Mouse (Mus musculus): Measurements from ENCODE around the gene Ash1l.

Gene Ash1l

GRCm38 (mm10) chr3:88950576-88951326, at the start of gene Ash1l, which contains the start of gene Dap3:
Gene Ash1l, plus strand, starts transcription at chr3:88950622.
Gene Dap3, minus strand, starts transcription at chr3:88951181.
- peak; percentile 80 to 89 for DNase-seq

GRCm38 (mm10) chr3:88904803-88905202, 45.6 kb upstream of the Ash1l start:
- DNase-seq, result no peak

- DNase-seq, result no peak
Observed at GRCm38 (mm10) chr3:88905209-88905608, 45.2 kb upstream of the Ash1l start.

- DNase-seq, result no peak
Observed at GRCm38 (mm10) chr3:88905741-88906140, 44.7 kb upstream of the Ash1l start.

- DNase-seq, result no peak
Observed at GRCm38 (mm10) chr3:88906393-88907159, 43.8 kb upstream of the Ash1l start.

- no peak for DNase-seq
Observed at GRCm38 (mm10) chr3:88912585-88912984, 37.8 kb upstream of the Ash1l start.

- DNase-seq, result peak; percentile 93 to 96
Observed at GRCm38 (mm10) chr3:88913511-88914383, 36.7 kb upstream of the Ash1l start, which contains the start of gene Msto1. Gene Msto1, minus strand, starts transcription at chr3:88913999.

- DNase-seq, result no peak
Observed at GRCm38 (mm10) chr3:88914384-88914810, 36.0 kb upstream of the Ash1l start.

- peak; percentile 28 to 46 for DNase-seq
Observed at GRCm38 (mm10) chr3:88918981-88919380, 31.4 kb upstream of the Ash1l start.

GRCm38 (mm10) chr3:88921411-88921810, 29.0 kb upstream of the Ash1l start:
- no peak for DNase-seq

GRCm38 (mm10) chr3:88923989-88924591, 26.3 kb upstream of the Ash1l start:
- no peak for DNase-seq

GRCm38 (mm10) chr3:88925651-88926050, 24.8 kb upstream of the Ash1l start:
- no peak for DNase-seq

- DNase-seq, result no peak
Observed at GRCm38 (mm10) chr3:88929501-88929900, 20.9 kb upstream of the Ash1l start.

GRCm38 (mm10) chr3:88939071-88939470, 11.4 kb upstream of the Ash1l start:
- DNase-seq, result no peak

GRCm38 (mm10) chr3:88939749-88940148, 10.7 kb upstream of the Ash1l start:
- DNase-seq, result no peak

GRCm38 (mm10) chr3:88942316-88942880, 8.0 kb upstream of the Ash1l start:
- no peak for DNase-seq

GRCm38 (mm10) chr3:88944109-88944508, 6.3 kb upstream of the Ash1l start:
- no peak for DNase-seq

- peak; percentile 95 to 96 for DNase-seq
Observed at GRCm38 (mm10) chr3:88949786-88950575, 441 bp upstream of the Ash1l start.

GRCm38 (mm10) chr3:88951327-88951800, 942 bp downstream of the Ash1l start:
- no peak for DNase-seq

- DNase-seq, result no peak
Observed at GRCm38 (mm10) chr3:88953246-88953645, 2.8 kb downstream of the Ash1l start.

GRCm38 (mm10) chr3:88953736-88954135, 3.3 kb downstream of the Ash1l start:
- DNase-seq, result no peak
